Mouse (Mus musculus) CH12.LX (cell line): ENCODE data around the gene Chm.

Experiments
- CTCF ChIP-seq, 2 experiments: IDR thresholded peaks in 1 of 2; conservative IDR thresholded peaks in 1 of 2; 2 replicates each; pipeline ENCODE4 v1.5.1; 2011 to 2012; ENCODE audit warnings: low read depth in 2 of 2, low read length in 2 of 2, improper control_type of control experiment in 1 of 2, inconsistent platforms in 1 of 2, mild to moderate bottlenecking in 1 of 2, moderate library complexity in 1 of 2
- EP300 ChIP-seq: IDR thresholded peaks from 2 replicates; pipeline ENCODE4 v1.6.1; 2011; ENCODE audit warnings: low read length, improper control_type of control experiment
- JUN ChIP-seq: IDR thresholded peaks from 2 replicates; pipeline ENCODE4 v1.6.1; 2011; ENCODE audit warnings: low read depth, mild to moderate bottlenecking, low read length, improper control_type of control experiment, moderate library complexity; ENCODE audit not compliant: insufficient read depth
- MAFK ChIP-seq: IDR thresholded peaks from 2 replicates; pipeline ENCODE4 v1.6.1; 2011; ENCODE audit warnings: low read length, improper control_type of control experiment; ENCODE audit not compliant: insufficient replicate concordance
- NRF1 ChIP-seq: IDR thresholded peaks from 2 replicates; pipeline ENCODE4 v1.6.1; 2014; ENCODE audit warnings: low read depth, mild to moderate bottlenecking, inconsistent platforms, low read length, improper control_type of control experiment, moderate library complexity
- PAX5 ChIP-seq: IDR thresholded peaks from 2 replicates; pipeline ENCODE4 v1.6.1; 2012; ENCODE audit warnings: low read length, inconsistent platforms, mixed read lengths
- POLR2A ChIP-seq: IDR thresholded peaks from 2 replicates; pipeline ENCODE4 v1.6.1; 2011; ENCODE audit warnings: low read depth, mild to moderate bottlenecking, improper control_type of control experiment, low read length
- TCF12 ChIP-seq: IDR thresholded peaks from 2 replicates; pipeline ENCODE4 v1.6.1; 2014; ENCODE audit warnings: low read depth, mild to moderate bottlenecking, inconsistent platforms, low read length, improper control_type of control experiment
- USF1 ChIP-seq: IDR thresholded peaks from 2 replicates; pipeline ENCODE4 v1.6.1; 2014; ENCODE audit warnings: low read depth, mild to moderate bottlenecking, inconsistent platforms, low read length, improper control_type of control experiment
- ZMIZ1 ChIP-seq: IDR thresholded peaks from 2 replicates; pipeline ENCODE4 v1.6.1; 2012; ENCODE audit warnings: low read depth, mild to moderate bottlenecking, inconsistent platforms, low read length, improper control_type of control experiment

DNA sequence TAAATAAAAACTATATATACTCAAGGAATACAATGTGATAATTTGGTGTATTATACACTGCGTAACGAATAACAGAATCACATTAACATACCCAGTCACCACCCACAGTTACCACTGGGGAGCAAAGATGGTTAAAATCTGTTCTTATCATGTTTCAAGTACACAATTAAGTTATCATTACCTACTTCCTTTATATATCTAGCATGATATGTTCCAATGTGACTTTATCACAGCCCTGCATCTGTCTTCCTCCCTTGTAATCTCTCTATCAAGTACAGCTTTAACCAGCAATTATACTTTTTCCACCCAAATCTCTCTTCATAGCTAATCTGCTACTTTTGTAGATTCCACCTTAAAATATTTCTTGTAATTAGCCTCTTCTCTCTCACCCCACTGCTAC is 109.3 kb downstream of the Chm start:
- TF ChIP-seq NRF1 (no peak), EP300 (no peak), PAX5 (no peak), POLR2A (no peak), CTCF (conservative IDR thresholded peaks at IDR 0.05 in 1 of 2, IDR thresholded peaks at IDR 0.05 in 1 of 2; ENCODE audit: low read depth in 2 of 2, low read length in 2 of 2) (no peak), TCF12 (no peak), MAFK (no peak), USF1 (no peak), ZMIZ1 (no peak), JUN (no peak)
